Mouse (Mus musculus) ES-E14 (cell line): ENCODE results near the gene Rpl19. TPM values are rescaled to one million over a fixed set of nuclear protein-coding genes. Genes with fewer than 3 reads are reported as not detected.

Experiments used
- DNase-seq: peaks from one replicate; pipeline ENCODE4 v3.0.0-alpha.2; 2013; ENCODE audit warnings: low read depth, low spot score
- H3K27ac ChIP-seq: 2 replicates; pipeline ENCODE4 v1.5.1; 2012; ENCODE audit warnings: low read depth, mild to moderate bottlenecking, low read length, moderate library complexity, mixed read lengths; ENCODE audit not compliant: poor library complexity, insufficient read depth, severe bottlenecking
- H3K36me3 ChIP-seq: 2 replicates; pipeline ENCODE4 v1.6.1; 2012; ENCODE audit warnings: mild to moderate bottlenecking, low read length, moderate library complexity, mixed read lengths; ENCODE audit not compliant: control insufficient read depth, poor library complexity, insufficient read depth, severe bottlenecking
- H3K4me1 ChIP-seq, 2 experiments: fragments of 150-350 bp in 1 of 2; sonication (generic) in 1 of 2; 2 replicates each; pipeline ENCODE4 v1.6.1; 2012; ENCODE audit warnings: low read length in 2 of 2, mild to moderate bottlenecking in 1 of 2, mixed read lengths in 1 of 2; ENCODE audit not compliant: control insufficient read depth in 2 of 2, insufficient read depth in 2 of 2, poor library complexity in 1 of 2
- H3K4me3 ChIP-seq, 2 experiments: fragments of 150-350 bp in 1 of 2; sonication (generic) in 1 of 2; 2 replicates each; pipeline ENCODE4 v1.5.1; 2012; ENCODE audit warnings: low read length in 2 of 2, low read depth in 1 of 2, mild to moderate bottlenecking in 1 of 2, mixed read lengths in 1 of 2; ENCODE audit not compliant: insufficient read depth in 1 of 2, poor library complexity in 1 of 2, severe bottlenecking in 1 of 2
- H3K9ac ChIP-seq: 2 replicates; pipeline ENCODE4 v1.6.1; 2012; ENCODE audit warnings: low read depth, mild to moderate bottlenecking, low read length, mixed read lengths; ENCODE audit not compliant: poor library complexity, insufficient read depth, severe bottlenecking
- H3K9me3 ChIP-seq: fragments of 150-350 bp; sonication (generic); 2 replicates; pipeline ENCODE4 v1.6.1; 2012; ENCODE audit warnings: low read depth, mild to moderate bottlenecking, low read length; ENCODE audit not compliant: control insufficient read depth, insufficient read depth
- CHD2 ChIP-seq: IDR thresholded peaks from 2 replicates; pipeline ENCODE4 v1.6.1; 2014; ENCODE audit warnings: mild to moderate bottlenecking, low read depth, low read length, inconsistent platforms
- HCFC1 ChIP-seq: IDR thresholded peaks from 2 replicates; pipeline ENCODE4 v1.6.1; 2012; ENCODE audit warnings: low read length, inconsistent platforms, borderline replicate concordance; ENCODE audit not compliant: insufficient read depth
- MAFK ChIP-seq: IDR thresholded peaks from 2 replicates; pipeline ENCODE4 v1.6.1; 2014; ENCODE audit warnings: mild to moderate bottlenecking, low read depth, low read length, inconsistent platforms; ENCODE audit not compliant: insufficient read depth
- ZC3H11A ChIP-seq: IDR thresholded peaks from 2 replicates; pipeline ENCODE4 v1.6.1; 2012; ENCODE audit warnings: low read depth, mild to moderate bottlenecking, inconsistent platforms, low read length, borderline replicate concordance
- ZNF384 ChIP-seq: IDR thresholded peaks from 2 replicates; pipeline ENCODE4 v1.6.1; 2012; ENCODE audit warnings: low read depth, low read length, inconsistent platforms
- in situ Hi-C, 2 experiments: fragments of 600-800 bp; cut with MboI; formaldehyde crosslinking; loops; one replicate each; pipeline ENCODE4 v1.15.1; 2025; ENCODE audit warnings: low sequenced_read_pairs in 2 of 2, inconsistent platforms in 1 of 2; ENCODE audit not compliant: unreplicated experiment in 2 of 2
- total RNA-seq: library from RNA; depleted of rRNA; stranded (reverse); fragments of 300-350 nt; gene quantifications from 2 replicates; pipeline ENCODE4 v1.2.3, GENCODE M21; 2012

The Rpl19 gene
- total RNA-seq, 1 experiment, result 3,264 TPM

GRCm38 (mm10) chr11:98035977-98036377 is 9.5 kb downstream of the Rpl19 start:
- in situ Hi-C loops, result no loop called here
- Histone ChIP-seq H3K9me3 (no peaks in the 10 kb centered on the region), H3K9ac (peak overlapping the region; percentile 70), H3K4me1 (peaks cover 11 to 15% of the 10 kb centered on the region in 2 experiments; a peak in 3 of 4 replicates), H3K4me3 (peak overlapping the region; percentile 15 to 57; a peak in 3 of 4 replicates), H3K36me3 (peaks cover 4% of the 10 kb centered on the region; the same call in 1 of the 2 replicates), H3K27ac (no peak overlapping the region)
- TF ChIP-seq HCFC1, result no peak
- TF ChIP-seq ZC3H11A, result no peak
- TF ChIP-seq MAFK, result peak; percentile 84
- DNase-seq, result no peak

DNA sequence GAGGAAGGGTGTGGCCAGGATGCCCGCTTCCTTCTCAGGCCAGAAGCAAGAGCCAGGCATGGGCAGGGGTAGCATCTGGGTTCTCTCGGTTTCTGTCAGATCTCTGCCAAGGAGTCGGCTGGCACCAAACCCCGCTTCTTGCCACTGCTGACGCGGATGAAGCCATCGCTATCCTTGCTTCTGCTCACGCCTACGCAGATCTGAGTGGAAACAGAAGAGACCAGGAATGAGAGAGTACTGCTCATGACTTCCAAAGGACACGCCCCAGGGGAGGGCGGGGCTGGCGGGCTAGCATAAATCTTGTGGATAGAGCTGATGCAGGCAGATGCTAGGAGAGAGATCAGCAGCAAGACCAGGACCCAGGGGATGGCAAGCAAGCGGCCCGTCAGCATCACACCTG is 11.4 kb downstream of the Rpl19 start:
- DNase-seq, result no peak
- H3K4me3 ChIP-seq, result no peak overlapping the region
- no peak overlapping the region for H3K27ac ChIP-seq
- peaks cover 11 to 23% of the 10 kb centered on the region in 2 experiments; a peak in 3 of 4 replicates for H3K4me1 ChIP-seq
- H3K9me3 ChIP-seq, result no peaks in the 10 kb centered on the region
- no peaks in the 10 kb centered on the region for H3K36me3 ChIP-seq
- H3K9ac ChIP-seq, result no peak overlapping the region
- in situ Hi-C loops, result no loop called here
- TF ChIP-seq CHD2 (no peak), ZNF384 (no peak)

DNA sequence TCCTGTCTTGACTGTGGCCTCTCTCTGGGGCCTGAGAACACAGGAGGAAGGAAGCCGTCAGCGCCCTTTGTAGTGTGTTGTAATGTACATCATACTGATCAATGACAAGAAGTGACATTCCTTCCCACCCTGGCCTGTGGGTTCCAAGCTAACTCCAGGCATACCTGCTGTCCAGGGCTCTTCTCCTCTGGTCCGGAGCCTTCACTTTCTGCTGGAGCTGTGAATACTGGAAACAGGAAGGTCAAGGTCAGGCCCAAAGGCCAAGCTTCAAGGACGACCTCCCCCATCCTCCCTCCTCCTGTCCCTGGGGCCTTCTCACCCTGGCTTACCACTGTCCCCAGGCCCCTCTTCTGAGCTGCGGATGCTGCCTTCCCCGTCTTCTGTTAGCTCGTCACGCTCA is 14.5 kb downstream of the Rpl19 start:
- Histone ChIP-seq H3K4me3 (no peak overlapping the region), H3K9me3 (no peaks in the 10 kb centered on the region), H3K4me1 (peaks cover 11 to 24% of the 10 kb centered on the region in 2 experiments; a peak in 3 of 4 replicates), H3K36me3 (no peaks in the 10 kb centered on the region), H3K27ac (no peak overlapping the region), H3K9ac (peak overlapping the region; percentile 44; the same call in 1 of the 2 replicates)
- TF ChIP-seq ZNF384, result no peak
- no peak for TF ChIP-seq MAFK
- no peak for TF ChIP-seq ZC3H11A
- no peak for DNase-seq
- in situ Hi-C loops, result no loop called here

DNA sequence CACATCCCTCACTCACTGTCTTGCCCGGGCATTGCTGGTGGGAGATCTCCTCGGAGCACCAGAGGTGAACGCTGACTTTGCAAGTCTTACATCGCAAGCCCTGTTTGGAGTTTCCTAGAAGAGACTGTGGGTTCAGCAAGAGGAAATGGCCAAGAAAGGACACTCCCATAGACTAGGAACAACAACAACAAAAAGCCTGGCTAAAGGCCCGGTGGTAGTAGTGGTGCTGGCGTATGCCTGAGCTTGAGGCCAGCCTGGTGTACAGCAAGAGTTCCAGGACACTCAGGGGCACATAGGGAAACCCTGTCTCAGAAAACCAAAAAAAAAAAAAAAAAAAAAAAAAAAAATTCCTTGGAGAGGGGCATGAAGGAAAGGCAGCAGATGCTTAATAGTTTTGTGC is 16.2 kb downstream of the Rpl19 start:
- Histone ChIP-seq H3K9ac (no peak overlapping the region), H3K9me3 (no peaks in the 10 kb centered on the region), H3K36me3 (no peaks in the 10 kb centered on the region), H3K4me1 (peaks cover 3 to 15% of the 10 kb centered on the region in 2 experiments; a peak in 2 of 4 replicates), H3K27ac (no peak overlapping the region), H3K4me3 (0 out of 4 replicates have a peak overlapping the region, but pooled peaks of 1 of the 2 experiments have one; percentile 51)
- TF ChIP-seq ZNF384, result peak; percentile 31; the same call in 1 of the 2 replicates
- TF ChIP-seq MAFK, result no peak
- no peak for TF ChIP-seq HCFC1
- no peak for TF ChIP-seq CHD2
- in situ Hi-C loops, result no loop called here
- no peak for DNase-seq

DNA sequence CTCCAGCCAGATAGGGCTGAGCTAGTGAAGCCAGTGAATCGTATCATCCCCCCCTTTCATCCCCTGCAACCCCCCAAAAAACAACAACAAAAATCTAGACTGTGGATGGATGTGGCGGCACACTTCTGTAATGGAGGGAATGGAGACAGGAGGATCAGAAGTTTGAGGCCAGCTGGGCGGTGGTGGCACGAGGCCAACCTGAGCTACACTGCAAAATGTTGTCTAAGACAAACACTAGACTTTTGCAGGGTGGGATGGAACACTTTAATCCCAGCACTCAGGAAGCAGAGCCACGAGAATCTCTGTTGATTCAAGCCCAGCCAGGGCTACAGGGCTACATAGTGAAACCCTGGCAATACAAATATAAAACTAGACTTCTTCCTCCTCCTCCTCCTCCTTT is 17.6 kb downstream of the Rpl19 start:
- TF ChIP-seq ZNF384 (no peak), MAFK (no peak), ZC3H11A (no peak)
- Histone ChIP-seq H3K4me1 (peaks cover 2 to 13% of the 10 kb centered on the region in 2 experiments; a peak in 2 of 4 replicates), H3K27ac (no peak overlapping the region), H3K9ac (no peak overlapping the region), H3K9me3 (no peaks in the 10 kb centered on the region), H3K36me3 (no peaks in the 10 kb centered on the region), H3K4me3 (peak overlapping the region in 1 of 2 experiments; percentile 51; a peak in 1 of 4 replicates)
- no peak for DNase-seq
- in situ Hi-C loops, result no loop called here
